ENCODE assay signal across 8 mouse cellular contexts in the genomic region with DNA sequence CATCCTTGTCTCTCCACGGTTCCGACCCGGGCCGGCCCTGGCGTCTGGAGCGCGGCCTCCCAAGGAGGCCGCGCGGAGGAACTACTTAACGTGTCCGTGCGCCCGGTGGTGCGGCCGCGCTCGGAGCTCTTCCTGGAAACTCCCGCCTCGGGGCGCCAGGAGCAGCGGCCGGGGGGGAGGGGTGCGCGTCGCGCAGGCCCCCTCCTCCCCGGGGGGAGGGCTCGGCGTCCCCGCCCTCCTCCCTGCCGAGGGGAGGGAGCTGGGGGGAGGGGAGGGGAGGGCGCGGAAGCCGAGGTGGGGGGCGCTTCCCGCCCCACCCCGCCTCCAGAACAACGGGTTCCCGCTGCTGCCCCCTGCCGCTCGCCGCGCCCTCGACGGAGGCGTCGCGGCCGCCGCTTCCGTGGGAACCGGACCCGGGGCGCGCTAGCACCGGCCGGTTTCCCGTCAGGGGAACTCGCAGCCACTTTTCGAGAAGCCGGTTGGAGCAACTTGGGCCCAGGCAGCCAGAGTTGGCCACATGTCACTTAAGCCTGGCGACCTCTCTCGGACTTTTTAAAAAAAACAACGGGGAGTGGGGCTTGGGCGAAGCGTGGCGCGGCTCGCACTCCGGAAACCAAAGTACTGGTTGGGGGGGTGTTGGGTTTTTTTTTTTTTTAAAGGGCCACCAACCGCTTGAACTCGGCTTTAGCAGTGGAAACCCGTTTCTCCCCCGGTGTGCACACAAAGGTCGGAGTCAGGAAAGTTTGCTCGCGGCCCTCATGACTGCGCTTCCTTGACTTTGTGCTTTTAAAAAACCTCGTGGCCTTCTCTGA. TPM values are rescaled to one million over a fixed set of nuclear protein-coding genes. Genes with fewer than 3 reads are reported as not detected.
DNase-seq lines count a peak whose midpoint lies in the region; ATAC-seq and TF ChIP-seq lines count a peak whose summit lies in the region.

No protein-coding gene starts in this region.

- H3K27me3 ChIP-seq in C2C12 (ENCODE audit: control insufficient read depth, insufficient read depth, insufficient read length) = no peaks in the 10 kb centered on the region
- H3K27me3 ChIP-seq in erythroblast, embryonic 14.5 days (ENCODE audit: control insufficient read depth) = no peaks in the 10 kb centered on the region
- H3K27me3 ChIP-seq in heart, embryonic 11.5 days (ENCODE audit: control insufficient read depth, insufficient read depth, low read length) = no peaks in the 10 kb centered on the region
- no peaks in the 10 kb centered on the region for H3K27me3 ChIP-seq in kidney, embryonic 16.5 days (ENCODE audit: insufficient read depth, low read length)

- peak; percentile 42 for TF ChIP-seq POLR2A in brain, embryonic 14.5 days (IDR thresholded peaks at IDR 0.05; ENCODE audit: borderline replicate concordance, extremely low read depth, insufficient read depth, insufficient read length, poor library complexity, severe bottlenecking)

- peak overlapping the region; percentile 99 for H3K27ac ChIP-seq in heart, embryonic 11.5 days (ENCODE audit: low read depth, low read length)
- H3K27ac ChIP-seq in kidney, embryonic 16.5 days (ENCODE audit: low read length) = peak overlapping the region; percentile 100

- no peaks in the 10 kb centered on the region for H3K79me2 ChIP-seq in C2C12 (ENCODE audit: control insufficient read depth, insufficient read depth)

- no peaks in the 10 kb centered on the region for H3K79me3 ChIP-seq in C2C12 (ENCODE audit: low read depth)

- H3K9me3 ChIP-seq in erythroblast, embryonic 14.5 days (ENCODE audit: control insufficient read depth, low read length) = no peaks in the 10 kb centered on the region
- H3K9me3 ChIP-seq in heart, embryonic 11.5 days (replicated peaks; ENCODE audit: control insufficient read depth, low read length) = no peaks in the 10 kb centered on the region
- no peaks in the 10 kb centered on the region for H3K9me3 ChIP-seq in kidney, embryonic 16.5 days (ENCODE audit: low read length)

- peak overlapping the region; percentile 79 for H3ac ChIP-seq in C2C12 (ENCODE audit: control insufficient read depth, insufficient read length, low read depth)

- peaks cover 43% of the 10 kb centered on the region for H3K4me1 ChIP-seq in erythroblast, embryonic 14.5 days (ENCODE audit: control insufficient read depth)
- peaks cover 19% of the 10 kb centered on the region for H3K4me1 ChIP-seq in heart, embryonic 11.5 days (ENCODE audit: control insufficient read depth, insufficient read depth, low read length)
- peaks cover 23% of the 10 kb centered on the region for H3K4me1 ChIP-seq in kidney, embryonic 16.5 days (ENCODE audit: insufficient read depth, low read length)

- peak overlapping the region; percentile 79 for H3K4me2 ChIP-seq in heart, embryonic 11.5 days
- H3K4me2 ChIP-seq in kidney, embryonic 16.5 days (replicated peaks; ENCODE audit: low read depth, low read length) = peak overlapping the region; percentile 56

- H3K4me3 ChIP-seq in C2C12 (ENCODE audit: insufficient read depth, poor library complexity, severe bottlenecking) = peak overlapping the region; percentile 40
- peak overlapping the region; percentile 80 for H3K4me3 ChIP-seq in erythroblast, embryonic 14.5 days (replicated peaks)
- H3K4me3 ChIP-seq in heart, embryonic 11.5 days (ENCODE audit: low read depth, low read length) = peak overlapping the region; percentile 69
- H3K4me3 ChIP-seq in kidney, embryonic 16.5 days (ENCODE audit: low read length) = peak overlapping the region; percentile 68

- under 1% methylated on average over 55 of the region's 80 CpGs for WGBS in heart, embryonic 11.5 days (ENCODE audit: insufficient replicate concordance)
- WGBS in kidney, embryonic 16.5 days = under 1% methylated on average over 69 of the region's 80 CpGs

- H3K36me3 ChIP-seq in C2C12 (ENCODE audit: control insufficient read depth, insufficient read depth) = no peaks in the 10 kb centered on the region
- H3K36me3 ChIP-seq in erythroblast, embryonic 14.5 days (ENCODE audit: control insufficient read depth) = no peaks in the 10 kb centered on the region
- no peaks in the 10 kb centered on the region for H3K36me3 ChIP-seq in heart, embryonic 11.5 days (ENCODE audit: control insufficient read depth, insufficient read depth, low read length)
- H3K36me3 ChIP-seq in kidney, embryonic 16.5 days (ENCODE audit: insufficient read depth, low read length) = no peaks in the 10 kb centered on the region

- peak overlapping the region; percentile 79 for H3K9ac ChIP-seq in heart, embryonic 11.5 days (ENCODE audit: low read depth, low read length)
- H3K9ac ChIP-seq in kidney, embryonic 16.5 days (replicated peaks; ENCODE audit: low read length) = peak overlapping the region; percentile 97

- peak; percentile 69 for TF ChIP-seq CTCF in C2C12 (IDR thresholded peaks at IDR 0.05; ENCODE audit: control insufficient read depth, insufficient read depth, insufficient read length)
- TF ChIP-seq CTCF in brain, embryonic 14.5 days (IDR thresholded peaks at IDR 0.05; ENCODE audit: borderline replicate concordance, extremely low read depth, insufficient read depth, insufficient read length) = peak; percentile 45; the same call in 1 of the 2 replicates

- DNase-seq in brain, embryonic 14.5 days (ENCODE audit: low read depth) = peak; percentile 97
- DNase-seq in liver = peak; percentile 91
- DNase-seq in monocyte, adult 2 months (ENCODE audit: low read depth in 1 of 2, low spot score in 2 of 2) = peak; percentile 37 to 74
- peak; percentile 80 to 84 for DNase-seq in spleen, postnatal 14 days (ENCODE audit: low spot score in 2 of 2)

- ATAC-seq in heart, embryonic 11.5 days (replicated peaks; ENCODE audit: insufficient number of reproducible peaks, low FRiP score, low TSS enrichment) = peak; percentile 70
- peak; percentile 35 for ATAC-seq in kidney, embryonic 16.5 days (ENCODE audit: low FRiP score, low TSS enrichment)

TF ChIP-seq in C2C12, 6 proteins besides CTCF, POLR2A, EP300 and RAD21:
- peak; percentile 5 for TF ChIP-seq MAX (IDR thresholded peaks at IDR 0.05)
- TF ChIP-seq USF1 (IDR thresholded peaks at IDR 0.05; ENCODE audit: low read depth) = no peak
- no peak for TF ChIP-seq MYOG (IDR thresholded peaks at IDR 0.05; ENCODE audit: control insufficient read depth, extremely low read depth, insufficient read length)
- TF ChIP-seq FOSL1 (IDR thresholded peaks at IDR 0.05; ENCODE audit: insufficient read depth, low read length, poor library complexity, severe bottlenecking) = no peak

RNA-seq across cellular contexts. Expression of a gene that starts 57.6 kb away (rescaled TPM):
- 24.7 TPM for polyA plus RNA-seq in C2C12 (2012; fragmentation: generic; extraction: Trizol)
- polyA plus RNA-seq in brain, embryonic 14.5 days (2012; rRNA removed) = 75.4 and 121 TPM in 2 replicates
- polyA plus RNA-seq in erythroblast, embryonic 14.5 days (2012) = 2.3 and 2.6 TPM in 2 replicates
- polyA plus RNA-seq in heart, embryonic 11.5 days (2014; fragmentation: Nextera tagmentation; extraction: Ambion mirVana) = 26.7 and 34.2 TPM in 2 replicates
- 30.5 and 35.0 TPM in 2 replicates for polyA plus RNA-seq in kidney, embryonic 16.5 days (2015; fragmentation: Nextera tagmentation; extraction: Ambion mirVana)

Comparison
In these comparisons a context has a peak if more than half of its experiments do, and no peak if none do; other contexts are left out.
1. Peak in every context shown above with its lines: DNase-seq, ATAC-seq, H3K4me3 ChIP-seq and H3K27ac ChIP-seq.